Mouse (Mus musculus) midbrain, embryonic 10.5 days (tissue): Measurements from ENCODE around the gene Txn1. TPM values are rescaled to one million over a fixed set of nuclear protein-coding genes. Genes with fewer than 3 reads are reported as not detected.
A peak's percentile ranks its signal among the peaks of the same experiment; 100 is the strongest.

Source experiments
- DNase-seq: peaks from one replicate; pipeline ENCODE4 v3.0.0-alpha.2; 2017; ENCODE audit warnings: low spot score
- H3K27ac ChIP-seq: fragments of 300-500 bp; sonication (generic); replicated peaks from 2 replicates; pipeline ENCODE4 v1.5.1; 2016; ENCODE audit warnings: mild to moderate bottlenecking
- H3K27me3 ChIP-seq: fragments of 300-500 bp; sonication (generic); 2 replicates; pipeline ENCODE4 v1.6.1; 2016; ENCODE audit warnings: low read depth, mild to moderate bottlenecking; ENCODE audit not compliant: poor library complexity, severe bottlenecking
- H3K36me3 ChIP-seq: fragments of 300-500 bp; sonication (generic); 2 replicates; pipeline ENCODE4 v1.6.1; 2016; ENCODE audit warnings: mild to moderate bottlenecking, moderate library complexity
- H3K4me1 ChIP-seq: fragments of 300-500 bp; sonication (generic); 2 replicates; pipeline ENCODE4 v1.6.1; 2016
- H3K4me3 ChIP-seq: fragments of 300-500 bp; sonication (generic); 2 replicates; pipeline ENCODE4 v1.5.1; 2016; ENCODE audit warnings: mild to moderate bottlenecking, moderate library complexity
- H3K9me3 ChIP-seq: fragments of 300-500 bp; sonication (generic); replicated peaks from 2 replicates; pipeline ENCODE4 v1.6.1; 2016; ENCODE audit warnings: mild to moderate bottlenecking
- WGBS: fragments of 180-500 bp; shearing (Covaris S2); methylation state at CpG from one replicate; pipeline ENCODE4 v1.1.7; 2016; 5-methylcytosine and 5-hydroxymethylcytosine counted together
- polyA plus RNA-seq: library from polyadenylated mRNA; unstranded; fragments of >200 nt; fragmentation: Nextera tagmentation; extraction: Ambion mirVana; gene quantifications from 2 replicates; pipeline ENCODE4 v1.2.1, GENCODE M21; 2016

Gene Txn1
- 382 and 417 TPM in 2 replicates for polyA plus RNA-seq

GRCm38 (mm10) chr4:57956029-57956960 lies at the start of gene Txn1:
TSS of gene Txn1 (minus strand) at chr4:57956411.
- H3K4me1 ChIP-seq, result peaks cover 33% of the 10 kb centered on the region
- peak; percentile 99 for DNase-seq
- WGBS, result under 1% methylated on average over 71 of the region's 71 CpGs
- peaks cover 12% of the 10 kb centered on the region for H3K27me3 ChIP-seq
- H3K36me3 ChIP-seq, result peaks cover 35% of the 10 kb centered on the region
- peaks cover 3% of the 10 kb centered on the region; the same call in 1 of the 2 replicates for H3K9me3 ChIP-seq
- peak within 1 kb of the TSS; percentile 95 for H3K27ac ChIP-seq
- peak within 1 kb of the TSS; percentile 77 for H3K4me3 ChIP-seq

GRCm38 (mm10) chr4:58003501-58003900 lies 47.3 kb upstream of the Txn1 start:
- H3K9me3 ChIP-seq, result no peaks in the 10 kb centered on the region
- H3K27me3 ChIP-seq, result no peaks in the 10 kb centered on the region
- H3K27ac ChIP-seq, result no peak overlapping the region
- H3K36me3 ChIP-seq, result no peaks in the 10 kb centered on the region
- WGBS, result 64% methylated on average over 3 of the region's 3 CpGs
- no peaks in the 10 kb centered on the region for H3K4me1 ChIP-seq
- DNase-seq, result no peak
- no peak overlapping the region for H3K4me3 ChIP-seq

- H3K36me3 ChIP-seq, result no peaks in the 10 kb centered on the region
- no peaks in the 10 kb centered on the region for H3K27me3 ChIP-seq
- no peak overlapping the region for H3K4me3 ChIP-seq
- DNase-seq, result no peak
- no peaks in the 10 kb centered on the region for H3K4me1 ChIP-seq
- WGBS, result 79% methylated on average over 1 of the region's 1 CpGs
- H3K27ac ChIP-seq, result no peak overlapping the region
- no peaks in the 10 kb centered on the region for H3K9me3 ChIP-seq
These were observed 35.2 kb upstream of the Txn1 start for GRCm38 (mm10) chr4:57991425-57991824.

GRCm38 (mm10) chr4:57974400-57975117 lies 18.3 kb upstream of the Txn1 start:
- Histone ChIP-seq H3K4me3 (no peak overlapping the region), H3K4me1 (no peaks in the 10 kb centered on the region), H3K9me3 (no peaks in the 10 kb centered on the region), H3K36me3 (no peaks in the 10 kb centered on the region), H3K27ac (no peak overlapping the region), H3K27me3 (no peaks in the 10 kb centered on the region)
- DNase-seq, result no peak
- WGBS, result 85% methylated on average over 6 of the region's 6 CpGs

GRCm38 (mm10) chr4:57973592-57974268 lies 17.5 kb upstream of the Txn1 start:
- 78% methylated on average over 6 of the region's 6 CpGs for WGBS
- H3K4me1 ChIP-seq, result no peaks in the 10 kb centered on the region
- H3K9me3 ChIP-seq, result no peaks in the 10 kb centered on the region
- no peak overlapping the region for H3K4me3 ChIP-seq
- no peaks in the 10 kb centered on the region for H3K27me3 ChIP-seq
- no peak for DNase-seq
- H3K36me3 ChIP-seq, result no peaks in the 10 kb centered on the region
- no peak overlapping the region for H3K27ac ChIP-seq

- Histone ChIP-seq H3K27me3 (no peaks in the 10 kb centered on the region), H3K27ac (no peak overlapping the region), H3K4me3 (no peak overlapping the region), H3K36me3 (no peaks in the 10 kb centered on the region), H3K4me1 (no peaks in the 10 kb centered on the region), H3K9me3 (no peaks in the 10 kb centered on the region)
- DNase-seq, result no peak
These were observed 14.1 kb upstream of the Txn1 start for GRCm38 (mm10) chr4:57970285-57970684.

GRCm38 (mm10) chr4:57967195-57967594 lies 11.0 kb upstream of the Txn1 start:
- 79% methylated on average over 3 of the region's 3 CpGs for WGBS
- Histone ChIP-seq H3K36me3 (no peaks in the 10 kb centered on the region), H3K27ac (no peak overlapping the region), H3K27me3 (no peaks in the 10 kb centered on the region), H3K4me1 (no peaks in the 10 kb centered on the region), H3K9me3 (no peaks in the 10 kb centered on the region), H3K4me3 (no peak overlapping the region)
- no peak for DNase-seq

GRCm38 (mm10) chr4:57965516-57965915 lies 9.3 kb upstream of the Txn1 start:
- Histone ChIP-seq H3K4me1 (no peaks in the 10 kb centered on the region), H3K36me3 (no peaks in the 10 kb centered on the region), H3K4me3 (no peak overlapping the region), H3K27me3 (no peaks in the 10 kb centered on the region), H3K27ac (no peak overlapping the region), H3K9me3 (no peaks in the 10 kb centered on the region)
- DNase-seq, result no peak
- WGBS, result 94% methylated on average over 4 of the region's 4 CpGs

GRCm38 (mm10) chr4:57964143-57964542 lies 7.9 kb upstream of the Txn1 start:
- Histone ChIP-seq H3K4me3 (no peak overlapping the region), H3K27ac (no peak overlapping the region), H3K4me1 (no peaks in the 10 kb centered on the region), H3K27me3 (no peaks in the 10 kb centered on the region), H3K36me3 (no peaks in the 10 kb centered on the region), H3K9me3 (no peaks in the 10 kb centered on the region)
- no peak for DNase-seq
- WGBS, result 39% methylated on average over 1 of the region's 1 CpGs

- no peak overlapping the region for H3K4me3 ChIP-seq
- no peak for DNase-seq
- peaks cover 29% of the 10 kb centered on the region for H3K4me1 ChIP-seq
- peaks cover 12% of the 10 kb centered on the region for H3K27me3 ChIP-seq
- 90% methylated on average over 8 of the region's 8 CpGs for WGBS
- no peaks in the 10 kb centered on the region for H3K9me3 ChIP-seq
- no peak overlapping the region for H3K27ac ChIP-seq
- peaks cover 7% of the 10 kb centered on the region; the same call in 1 of the 2 replicates for H3K36me3 ChIP-seq
These were observed 2.8 kb upstream of the Txn1 start for GRCm38 (mm10) chr4:57959056-57959455.

- peaks cover 17% of the 10 kb centered on the region for H3K36me3 ChIP-seq
- H3K27me3 ChIP-seq, result peaks cover 12% of the 10 kb centered on the region
- H3K9me3 ChIP-seq, result no peaks in the 10 kb centered on the region
- H3K4me3 ChIP-seq, result no peak overlapping the region
- H3K4me1 ChIP-seq, result peaks cover 33% of the 10 kb centered on the region
- no peak overlapping the region for H3K27ac ChIP-seq
- DNase-seq, result no peak
- 82% methylated on average over 9 of the region's 9 CpGs for WGBS
These were observed 1.9 kb upstream of the Txn1 start for GRCm38 (mm10) chr4:57958098-57958497.

- no peak for DNase-seq
- peaks cover 23% of the 10 kb centered on the region for H3K36me3 ChIP-seq
- no peaks in the 10 kb centered on the region for H3K9me3 ChIP-seq
- peak overlapping the region; percentile 77 for H3K4me3 ChIP-seq
- H3K27ac ChIP-seq, result peak overlapping the region; percentile 95
- 55% methylated on average over 11 of the region's 11 CpGs for whole genome bisulfite sequencing
- peaks cover 33% of the 10 kb centered on the region for H3K4me1 ChIP-seq
- H3K27me3 ChIP-seq, result peaks cover 12% of the 10 kb centered on the region
These were observed 1.2 kb upstream of the Txn1 start for GRCm38 (mm10) chr4:57957200-57958085.
